Mouse (Mus musculus): ENCODE measurements at regions not wholly inside any gene's neighbourhood (a gene's known extent, or its start where the extent isn't known, plus 50 kb on each side); places are given as distances from the start of the nearest gene placed in this dataset.
"Not testable (repeated sequence)": the region's sequence is repeated elsewhere in the genome, so short reads cannot be mapped to it uniquely, and the experiment has no call there.

DNA sequence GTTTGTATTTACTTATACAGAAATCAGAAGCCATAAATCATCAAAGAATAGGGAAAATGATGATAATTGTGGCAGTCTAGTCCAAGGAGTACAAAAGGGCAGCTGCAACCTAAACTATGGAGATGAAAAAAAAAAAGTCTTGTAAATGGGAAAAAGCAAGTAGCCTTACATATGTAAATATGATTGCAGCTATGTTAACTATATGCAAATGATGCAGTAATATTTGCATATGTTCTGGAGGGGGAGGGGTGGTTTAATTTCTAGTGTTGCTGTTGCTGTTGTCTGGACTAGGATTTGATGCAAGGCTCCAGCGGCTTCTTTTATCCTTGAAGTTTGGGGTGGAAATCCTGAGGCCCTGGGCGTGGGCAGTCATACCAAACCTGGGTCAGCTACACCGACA is 163.0 kb downstream of the Ankrd50 start:
- DNase-seq (ENCODE audit: extremely low read depth, insufficient read length, low spot score), result no peak

DNA sequence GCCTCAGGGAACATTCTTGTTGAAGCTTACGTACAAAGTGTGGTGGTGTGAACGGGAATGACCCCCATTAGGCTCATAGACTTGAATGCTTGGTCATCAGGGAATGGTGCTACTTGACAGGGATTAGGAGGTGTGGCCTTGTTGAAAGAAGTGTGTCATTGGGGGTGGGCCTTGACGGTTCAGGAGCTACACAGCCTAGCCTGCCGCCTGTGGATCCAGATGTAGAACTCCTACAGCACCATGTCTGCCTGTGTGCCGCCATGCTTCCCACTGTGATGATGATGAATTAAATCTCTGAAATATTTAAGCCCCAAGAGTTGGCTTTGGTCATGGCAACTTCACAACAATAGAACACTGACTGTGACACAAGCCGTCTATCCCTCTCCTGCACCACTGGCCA is 163.6 kb downstream of the Ankrd50 start:
- DNase-seq (ENCODE audit: extremely low read depth, insufficient read length, low spot score), result no peak

DNA sequence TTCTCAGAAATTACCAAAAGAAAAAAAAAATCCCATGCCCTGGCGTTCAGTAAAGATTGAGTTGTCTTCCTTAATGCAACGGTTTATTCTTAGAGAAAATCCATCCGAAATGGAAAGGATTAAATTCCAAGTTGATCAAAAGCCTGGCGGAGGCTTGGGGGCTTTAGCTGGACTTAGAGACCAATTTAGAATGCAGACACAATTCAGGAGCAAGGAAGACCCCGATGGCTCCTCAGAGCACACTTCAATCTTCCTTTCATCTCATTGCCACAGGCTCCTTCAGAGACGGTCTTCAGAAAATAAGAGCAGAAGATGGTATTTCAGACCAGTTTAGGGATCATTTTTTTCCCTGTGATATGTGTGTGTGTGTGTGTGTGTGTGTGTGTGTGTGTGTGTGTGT is 171.8 kb downstream of the Ankrd50 start:
- no peak for DNase-seq (ENCODE audit: extremely low read depth, insufficient read length, low spot score)

DNA sequence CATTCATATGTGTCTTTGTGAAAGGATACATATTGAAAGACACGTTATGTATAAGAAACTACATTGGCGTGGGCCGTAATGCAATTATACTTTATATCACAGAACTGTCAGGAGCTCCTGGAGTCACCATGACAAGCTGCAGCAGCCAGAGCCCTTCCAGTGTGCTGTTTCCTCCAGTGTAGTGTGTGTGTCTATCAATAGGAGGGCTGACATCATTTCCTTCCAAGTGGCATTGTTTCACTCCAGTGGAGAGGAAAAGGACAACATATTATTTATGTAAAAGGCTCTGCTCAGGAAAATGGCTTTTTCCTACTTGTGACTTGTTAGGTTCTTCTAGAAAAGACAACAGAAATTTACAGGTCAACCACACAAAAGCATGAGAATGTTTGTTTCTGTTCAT is 172.5 kb downstream of the Ankrd50 start:
- no peak for DNase-seq (ENCODE audit: extremely low read depth, insufficient read length, low spot score)

DNA sequence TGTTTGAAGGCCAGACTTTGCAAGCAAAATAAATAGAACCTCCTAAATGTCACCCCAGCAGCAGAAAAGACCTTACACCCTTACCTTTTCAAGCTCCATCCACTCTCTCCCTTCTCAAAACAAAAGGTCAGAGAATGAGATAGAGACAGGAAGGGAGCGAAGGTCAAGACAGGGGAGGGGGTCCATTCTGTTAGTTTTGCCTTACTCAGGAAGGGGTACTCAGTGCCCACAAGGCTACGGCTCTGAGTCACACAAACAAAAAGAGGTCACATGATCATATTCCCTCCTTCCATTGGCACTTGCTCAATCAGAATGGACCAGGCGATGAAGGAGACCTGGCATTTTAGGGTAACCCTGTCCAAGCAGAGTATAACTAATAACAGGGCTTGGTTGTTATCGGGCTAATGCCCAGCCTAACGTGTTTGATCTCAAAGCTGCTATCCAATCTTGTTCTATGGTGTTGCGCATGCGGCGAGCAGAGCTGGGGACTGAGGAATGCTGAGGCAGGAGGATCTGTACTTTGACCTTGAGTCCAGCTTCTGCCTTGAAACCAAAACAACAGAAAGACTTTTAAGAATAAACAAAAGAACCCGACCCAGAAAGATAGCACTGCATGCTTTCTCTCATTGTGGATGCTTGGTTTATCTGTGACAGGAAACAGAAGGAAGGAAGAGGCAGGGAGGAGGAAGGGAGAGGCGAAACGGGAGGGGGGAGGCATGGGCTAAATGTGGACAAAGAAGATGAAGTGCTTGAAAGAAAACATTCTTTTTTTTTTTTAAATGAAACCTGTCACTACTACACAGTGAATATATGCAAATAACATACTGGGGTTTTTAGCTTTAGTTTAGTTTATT is 184.5 kb downstream of the Ankrd50 start:
- no peak for DNase-seq (ENCODE audit: extremely low read depth, insufficient read length, low spot score)

DNA sequence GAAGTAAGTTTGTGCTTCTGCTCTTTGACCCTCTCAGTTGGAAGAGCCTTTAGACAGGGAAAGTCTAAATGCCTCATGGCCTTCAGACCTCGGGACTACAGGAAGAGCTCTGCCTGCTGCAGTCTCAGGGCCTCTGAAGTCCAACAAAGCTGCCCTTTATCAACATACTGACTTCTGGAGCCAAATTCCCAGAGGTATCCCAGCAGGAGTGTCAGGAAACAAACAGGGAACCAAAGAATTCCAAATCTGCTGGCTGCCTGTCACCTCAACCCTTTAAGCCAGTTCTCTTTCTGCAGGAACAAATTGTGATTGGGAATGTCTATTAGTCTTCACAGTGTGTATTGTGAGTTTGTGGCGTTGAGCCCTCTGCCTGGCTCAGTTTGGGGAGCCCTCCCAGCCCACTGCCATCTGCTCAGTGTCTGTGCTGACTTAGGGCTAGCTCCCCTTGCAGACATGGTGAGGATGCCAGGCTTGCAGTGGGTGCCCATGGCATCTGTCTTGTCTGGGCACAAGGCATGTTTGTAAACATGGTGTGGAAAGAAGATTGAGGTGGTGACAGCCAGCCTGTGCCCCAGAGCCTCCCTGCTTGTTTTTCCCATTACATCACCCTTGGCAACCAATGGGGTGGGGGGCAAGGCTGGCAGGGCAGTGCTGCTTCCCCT is 185.3 kb downstream of the Ankrd50 start:
- DNase-seq (ENCODE audit: extremely low read depth, insufficient read length, low spot score), result no peak

DNA sequence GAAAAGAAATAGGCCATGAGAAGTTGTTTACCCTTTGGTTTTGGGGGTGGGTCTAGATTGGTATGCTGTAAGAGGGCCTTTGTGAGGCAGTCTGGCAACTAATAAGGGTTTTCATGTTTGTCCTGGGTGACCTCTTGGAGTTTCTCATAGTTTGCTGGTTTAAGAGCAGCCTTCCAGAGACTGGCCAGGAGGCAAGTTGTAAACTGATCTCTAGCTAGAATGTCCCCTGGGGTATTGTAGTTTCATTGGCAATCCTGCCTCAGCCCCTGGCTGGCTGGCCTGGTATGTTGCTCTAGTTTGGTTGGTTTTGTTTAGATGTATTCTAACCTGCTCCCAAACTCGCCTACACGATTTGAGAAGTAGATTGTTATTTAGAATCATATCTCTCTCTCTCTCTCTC is 187.1 kb downstream of the Ankrd50 start:
- no peak for DNase-seq (ENCODE audit: extremely low read depth, insufficient read length, low spot score)

DNA sequence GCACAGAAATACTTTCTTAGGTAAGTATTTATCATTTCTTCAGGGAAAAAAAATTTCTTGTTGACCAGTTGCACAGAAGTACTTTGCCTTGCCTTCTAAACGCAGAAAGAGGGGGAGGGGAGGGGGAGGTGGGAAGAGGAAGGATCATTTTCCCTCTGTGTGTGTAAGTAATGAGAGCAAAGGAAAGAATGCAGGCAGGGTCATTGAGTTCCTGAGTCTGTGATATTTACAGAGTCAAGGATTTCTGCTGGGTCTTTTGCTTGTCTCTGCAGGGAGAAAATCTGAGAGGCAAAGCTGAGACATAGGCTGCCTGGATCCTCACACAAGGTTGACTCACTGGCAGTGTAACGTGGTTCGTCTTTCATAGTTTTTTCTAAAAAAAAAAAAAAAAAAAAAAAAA is 195.6 kb downstream of the Ankrd50 start:
- no peak for DNase-seq (ENCODE audit: extremely low read depth, insufficient read length, low spot score)

DNA sequence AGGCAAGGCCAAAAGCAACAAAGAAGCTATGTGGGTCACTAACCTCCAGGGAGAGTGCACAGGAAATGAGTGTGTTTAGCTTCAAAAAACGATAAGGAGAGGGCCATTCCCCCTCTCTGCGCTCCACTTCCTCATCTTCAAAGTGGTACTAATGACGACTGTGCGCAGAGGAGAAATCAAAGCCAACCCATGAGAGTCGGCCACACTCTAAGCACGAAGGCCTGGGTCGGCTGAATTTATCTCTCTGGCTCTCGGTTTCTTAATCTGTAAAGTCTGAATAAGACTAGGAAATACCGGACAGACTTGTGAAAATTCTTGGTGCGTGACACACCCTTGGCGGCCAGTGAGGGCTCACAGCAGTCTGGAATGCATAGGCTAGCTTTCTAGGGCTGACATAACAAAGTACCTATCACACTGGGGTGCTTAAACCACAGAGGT is 200.9 kb downstream of the Ankrd50 start:
- DNase-seq (ENCODE audit: extremely low read depth, insufficient read length, low spot score), result peak; percentile 70

DNA sequence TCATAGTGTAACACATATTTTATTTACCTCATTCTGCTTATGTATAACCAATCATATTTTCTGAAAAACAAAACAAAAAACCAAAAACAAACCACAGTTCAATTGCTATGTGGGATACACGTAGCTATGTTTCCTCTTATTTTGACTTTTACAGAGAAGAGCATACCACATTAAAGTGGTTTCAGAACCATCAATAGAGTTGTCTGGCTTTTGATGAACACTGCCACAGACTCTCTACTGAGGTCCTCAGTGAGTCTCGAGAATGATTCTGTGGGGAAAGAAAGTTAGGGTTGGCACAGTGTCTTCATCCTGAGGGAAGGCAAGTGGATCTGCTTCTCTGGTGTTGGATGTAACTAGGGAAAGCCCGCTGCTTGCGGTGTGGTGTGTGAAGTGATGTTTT is 201.8 kb downstream of the Ankrd50 start:
- DNase-seq (ENCODE audit: extremely low read depth, insufficient read length, low spot score), result no peak

DNA sequence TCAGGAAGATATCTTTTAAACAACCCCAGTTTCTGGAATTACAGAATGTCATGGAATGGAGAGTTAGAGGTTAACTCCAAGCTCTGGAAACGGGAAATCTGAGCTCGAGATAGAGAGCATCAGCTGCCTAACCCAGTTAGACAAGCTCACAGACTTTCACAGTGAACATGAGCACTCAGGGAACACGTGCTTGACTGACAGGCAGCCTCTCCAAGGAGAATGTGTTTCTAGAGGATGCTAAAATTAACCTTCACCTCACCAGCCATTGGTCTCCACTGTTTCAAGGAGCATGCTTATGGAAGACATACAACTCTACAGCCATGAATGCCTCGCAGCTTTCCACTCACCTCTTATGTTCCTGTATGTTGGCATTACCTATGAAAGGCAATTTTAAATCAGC is 203.0 kb downstream of the Ankrd50 start:
- no peak for DNase-seq (ENCODE audit: extremely low read depth, insufficient read length, low spot score)

DNA sequence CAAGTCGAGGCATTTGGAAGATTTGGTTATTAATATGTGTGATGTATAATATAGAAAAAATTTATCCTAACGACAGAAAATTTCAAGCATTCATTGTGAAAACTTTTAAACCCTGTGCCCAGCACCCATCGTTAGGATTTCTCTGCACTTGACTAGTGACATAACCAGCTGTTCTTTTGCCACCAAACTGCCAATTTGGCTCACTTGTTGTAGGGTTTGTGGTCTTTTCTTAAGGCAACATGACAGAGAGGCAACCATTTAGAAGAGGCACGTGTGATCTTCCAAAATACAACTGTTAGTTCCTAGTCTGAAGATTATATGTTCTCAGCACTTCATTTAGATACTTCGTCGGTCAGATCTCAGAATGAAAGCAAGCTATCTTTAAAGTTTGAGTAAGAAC is 203.8 kb downstream of the Ankrd50 start:
- DNase-seq (ENCODE audit: extremely low read depth, insufficient read length, low spot score), result no peak

DNA sequence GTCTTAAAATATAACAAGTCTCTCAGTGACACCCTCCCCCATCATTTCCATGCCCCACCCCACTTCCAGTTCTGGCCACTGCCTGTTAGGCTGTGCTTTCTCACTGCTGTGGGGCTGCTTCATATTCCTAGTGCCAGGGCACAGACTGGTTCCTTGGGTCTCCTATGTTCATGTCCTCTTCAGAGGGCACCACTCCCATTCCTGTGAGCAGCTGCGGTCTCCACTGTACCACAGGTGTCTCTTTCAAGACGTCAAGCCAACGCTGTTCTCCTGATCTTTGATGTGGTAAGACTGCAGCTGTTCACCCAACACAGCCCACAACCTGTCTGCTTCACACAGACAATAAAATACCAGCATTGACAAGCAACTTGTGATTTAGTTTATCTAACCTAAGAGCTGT is 204.5 kb downstream of the Ankrd50 start:
- no peak for DNase-seq (ENCODE audit: extremely low read depth, insufficient read length, low spot score)

DNA sequence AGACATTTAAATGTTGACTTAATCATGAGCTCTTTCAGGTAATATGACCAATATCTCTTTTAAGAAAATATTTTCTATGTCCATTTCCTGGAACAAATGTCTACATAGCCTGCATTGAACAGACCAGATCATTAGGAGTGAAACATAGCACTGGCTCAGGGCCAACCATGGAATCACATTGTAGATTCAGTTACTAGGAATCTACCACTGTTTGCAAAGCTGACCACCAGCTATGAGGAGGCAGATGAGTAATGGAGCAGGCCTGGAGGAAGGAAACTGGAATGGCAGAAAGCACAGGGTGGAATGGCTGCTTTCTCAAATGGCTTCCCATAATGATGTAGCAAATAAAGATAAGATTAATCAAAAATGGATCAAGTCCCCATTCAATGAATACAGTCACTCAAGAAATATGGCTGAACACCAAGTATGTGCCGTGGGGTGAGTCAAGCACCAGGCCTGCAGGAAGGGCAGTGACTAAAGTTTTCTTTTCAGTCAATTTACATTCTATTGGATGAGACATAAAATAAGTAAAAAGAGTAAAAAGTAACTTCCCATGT is 207.6 kb downstream of the Ankrd50 start:
- DNase-seq (ENCODE audit: extremely low read depth, insufficient read length, low spot score), result peak; percentile 68

DNA sequence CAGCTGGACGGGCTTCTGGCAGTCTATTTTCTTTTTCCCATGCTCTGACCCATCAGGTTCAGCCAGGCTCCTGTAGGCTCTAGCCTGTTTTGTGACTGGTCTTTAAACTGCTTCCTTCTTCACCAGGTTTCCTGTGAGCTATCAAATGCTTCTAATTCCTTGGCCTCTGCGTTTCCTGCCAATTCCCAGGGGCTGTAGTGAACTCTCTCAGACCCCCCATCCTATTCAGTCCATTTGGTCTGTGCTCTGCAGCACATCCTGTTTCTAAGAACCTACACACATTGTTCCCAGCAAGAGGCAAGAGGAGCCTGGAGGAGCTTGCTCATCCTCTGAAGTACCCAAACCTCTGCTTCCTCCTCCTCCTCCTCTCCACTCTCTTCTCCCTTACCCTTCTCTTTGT is 209.3 kb downstream of the Ankrd50 start:
- DNase-seq (ENCODE audit: extremely low read depth, insufficient read length, low spot score), result no peak

DNA sequence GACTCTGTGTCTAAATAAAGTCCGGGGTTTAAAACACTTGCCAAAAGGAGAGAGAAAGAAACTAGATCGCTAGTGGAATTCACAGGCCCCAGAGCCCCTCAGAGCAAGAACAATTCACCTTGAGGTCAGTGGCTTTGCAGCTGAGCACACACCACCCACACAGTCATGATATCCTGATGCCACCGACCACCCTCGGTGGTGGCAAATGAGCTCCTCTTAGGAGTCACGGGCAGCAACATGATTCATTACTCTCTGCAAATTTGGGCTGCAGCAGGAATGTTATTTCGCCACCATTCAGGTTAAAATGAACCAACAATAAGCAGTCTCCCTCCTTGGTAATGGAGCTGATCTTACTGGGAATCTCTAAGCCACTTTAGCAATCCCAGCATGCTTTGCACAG is 213.9 kb downstream of the Ankrd50 start:
- no peak for DNase-seq (ENCODE audit: extremely low read depth, insufficient read length, low spot score)

DNA sequence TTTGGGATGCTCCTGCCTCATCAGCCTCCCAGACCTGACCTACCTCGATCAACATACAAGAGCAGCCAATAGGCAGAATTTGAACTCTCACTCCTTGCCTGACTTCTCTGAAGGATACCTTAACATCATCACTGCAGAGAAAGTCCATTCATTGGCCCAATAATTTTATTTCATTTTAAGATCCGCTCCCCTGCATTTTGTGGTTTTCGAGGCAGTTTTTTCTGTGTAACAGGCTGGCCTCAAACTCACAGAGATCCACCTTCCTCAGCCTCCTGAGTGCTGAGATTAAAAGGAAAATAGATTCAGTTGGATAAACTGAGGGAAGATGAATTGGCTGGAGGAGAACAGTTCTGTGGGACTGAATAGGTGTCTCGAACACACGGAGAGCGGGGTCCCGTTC is 216.4 kb downstream of the Ankrd50 start:
- no peak for DNase-seq (ENCODE audit: extremely low read depth, insufficient read length, low spot score)

DNA sequence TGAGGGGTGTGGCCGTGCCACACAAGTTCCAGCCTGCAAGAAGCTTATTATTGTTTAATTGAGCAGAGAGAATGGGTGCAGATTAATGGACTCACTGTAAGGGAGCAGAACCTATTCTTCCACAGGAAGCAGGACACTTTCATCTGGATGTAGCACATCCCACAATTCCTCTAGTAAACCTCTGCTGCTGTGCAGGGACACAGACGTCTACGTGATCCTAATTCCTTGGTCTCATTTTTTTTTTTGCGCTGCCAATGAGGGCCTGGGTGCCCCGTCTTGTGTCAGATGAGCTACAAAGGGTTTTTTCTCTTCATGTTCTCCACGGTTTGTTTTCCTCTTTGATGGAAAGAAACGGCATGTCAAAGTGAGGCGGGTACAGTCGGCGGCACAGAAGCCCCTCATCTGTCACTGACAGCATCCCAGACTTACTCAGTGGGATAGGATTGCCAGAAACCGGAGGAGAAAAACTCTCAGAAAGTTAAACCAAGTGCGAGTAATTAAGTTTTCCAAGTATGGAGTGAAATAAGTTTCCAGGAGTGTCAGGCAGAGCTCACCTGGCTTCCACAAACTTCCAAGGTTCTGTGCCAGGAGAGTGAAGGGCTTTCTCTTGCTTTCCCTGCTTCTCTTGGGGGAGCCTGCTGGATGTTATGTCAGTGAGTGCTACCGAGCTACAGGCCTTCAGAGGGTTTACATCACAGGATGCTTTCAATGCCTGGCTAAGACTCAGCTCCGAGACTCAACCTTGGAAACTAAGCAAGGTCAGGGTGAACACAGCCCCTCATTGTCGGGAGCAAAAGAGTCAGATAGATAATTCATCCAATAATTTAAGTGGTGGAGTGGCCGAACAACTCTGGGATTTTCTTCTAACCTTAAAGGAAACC is 221.1 kb downstream of the Ankrd50 start:
- no peak for DNase-seq (ENCODE audit: extremely low read depth, insufficient read length, low spot score)

DNA sequence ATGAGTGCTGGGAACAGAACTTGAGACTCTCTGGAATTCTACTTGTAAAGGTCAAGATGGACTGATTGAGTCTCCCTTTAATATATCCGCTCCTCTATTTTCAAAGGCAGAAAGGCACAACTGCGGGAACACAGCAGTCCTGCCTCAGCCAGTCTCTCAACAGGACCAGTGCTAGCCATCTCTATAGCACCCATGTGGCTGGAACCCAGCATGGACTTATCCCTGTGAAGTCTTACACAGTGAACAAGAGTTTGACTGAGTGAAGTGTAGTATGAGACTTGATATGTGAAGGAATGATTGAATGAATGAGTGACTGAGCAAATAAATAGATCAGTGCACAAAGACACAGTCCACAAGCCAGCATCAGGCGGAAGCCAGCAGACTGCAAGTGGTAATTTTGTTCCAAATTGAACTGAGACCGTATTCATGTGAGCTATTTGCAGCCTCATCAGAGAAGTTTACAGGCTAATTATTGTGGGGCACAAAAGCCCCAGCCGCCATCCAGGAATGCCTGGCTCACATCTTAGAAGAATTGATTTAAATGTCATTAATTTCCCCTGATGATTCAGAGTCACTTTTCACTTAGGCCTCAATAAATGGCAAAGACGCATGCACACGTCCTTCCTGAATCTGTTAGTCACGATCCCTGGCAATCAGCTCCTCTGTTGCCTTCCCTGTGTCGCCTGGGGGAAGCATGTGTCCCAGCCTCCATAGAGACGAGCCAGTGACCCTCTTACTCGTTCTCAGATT is 223.1 kb downstream of the Ankrd50 start:
- DNase-seq (ENCODE audit: extremely low read depth, insufficient read length, low spot score), result no peak

DNA sequence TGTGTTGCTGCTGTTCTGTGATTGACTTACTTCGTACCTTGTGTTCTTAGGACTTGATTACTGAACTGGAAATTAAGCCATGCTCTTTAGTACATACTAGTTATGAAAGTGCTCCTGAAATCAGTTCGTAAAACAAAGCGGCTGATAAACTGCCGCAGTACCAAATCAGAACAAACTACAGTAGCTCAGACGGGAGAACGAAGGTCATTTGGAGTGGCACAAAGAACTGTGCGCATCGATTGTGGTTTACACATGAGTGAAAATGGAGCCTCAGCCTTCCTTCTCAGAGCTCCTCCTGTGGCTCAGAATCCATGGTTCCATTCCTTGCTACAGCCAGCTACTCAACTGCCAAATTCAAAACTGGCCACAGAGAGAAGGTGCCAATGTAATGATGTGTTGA is 225.4 kb downstream of the Ankrd50 start:
- not testable (repeated sequence) for DNase-seq (ENCODE audit: extremely low read depth, insufficient read length, low spot score)
